Mouse (Mus musculus): ENCODE measurements around the gene Snx22. TPM values are rescaled to one million over a fixed set of nuclear protein-coding genes. Genes with fewer than 3 reads are reported as not detected.

The Snx22 gene
- polyA plus RNA-seq, 1 experiment from 2014 or later = 1.4 TPM

DNA sequence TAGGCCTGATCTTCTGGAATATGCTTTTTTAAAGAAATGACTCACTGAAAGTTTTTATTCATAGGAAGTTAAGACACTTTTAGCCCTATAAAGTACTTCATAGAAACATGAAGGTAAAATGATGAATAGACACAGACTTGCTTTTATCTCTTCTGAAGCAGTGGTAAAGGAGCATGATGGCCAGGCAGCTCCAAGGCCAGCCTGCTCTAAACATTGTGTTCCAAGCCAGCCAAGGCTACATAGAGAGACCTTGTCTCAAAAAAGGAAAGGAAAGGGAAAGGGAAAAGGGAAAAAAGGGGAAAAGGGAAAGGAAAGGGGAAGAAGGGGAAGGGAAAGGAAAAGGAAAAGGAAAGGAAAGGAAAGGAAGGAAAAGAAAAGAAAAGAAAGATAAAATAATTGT lies 48.9 kb downstream of the Snx22 start:
- H3K36me3 ChIP-seq (ENCODE audit: control insufficient read depth, insufficient read depth, low read length) = peaks cover 4% of the 10 kb centered on the region
- H3K4me3 ChIP-seq (ENCODE audit: low read depth, low read length) = no peak overlapping the region
- no peak overlapping the region for H3K4me2 ChIP-seq (replicated peaks; ENCODE audit: low read depth, low read length)
- H3K4me1 ChIP-seq (ENCODE audit: control insufficient read depth, insufficient read depth, low read length) = no peaks in the 10 kb centered on the region
- H3K9me3 ChIP-seq (ENCODE audit: control insufficient read depth, low read depth, low read length) = no peaks in the 10 kb centered on the region
- ATAC-seq (ENCODE audit: insufficient number of reproducible peaks, insufficient read depth, low FRiP score, low read depth) = no peak
- no peaks in the 10 kb centered on the region for H3K27me3 ChIP-seq (ENCODE audit: control insufficient read depth, insufficient read depth, low read length)
- no peak overlapping the region for H3K27ac ChIP-seq (ENCODE audit: low read length)
- no peak overlapping the region for H3K9ac ChIP-seq (replicated peaks; ENCODE audit: low read depth, low read length)

Other genes with a start within 250 kb of the Snx22 start
- gene Zfp609, start 242.2 kb downstream of the Snx22 start, polyA plus RNA-seq (2014; fragmentation: Nextera tagmentation; extraction: Ambion mirVana) = 8.7 and 9.1 TPM in 2 replicates
- 176 and 179 TPM in 2 replicates for gene Pclaf, start 179.5 kb downstream of the Snx22 start, polyA plus RNA-seq (2014; fragmentation: Nextera tagmentation; extraction: Ambion mirVana)
- gene Trip4, start 160.9 kb downstream of the Snx22 start, polyA plus RNA-seq (2014; fragmentation: Nextera tagmentation; extraction: Ambion mirVana) = 35.1 and 35.7 TPM in 2 replicates
- 23.4 and 25.3 TPM in 2 replicates for gene Csnk1g1, start 160.8 kb downstream of the Snx22 start, polyA plus RNA-seq (2014; fragmentation: Nextera tagmentation; extraction: Ambion mirVana)
- 658 and 678 TPM in 2 replicates for gene Ppib, start 9.5 kb downstream of the Snx22 start, polyA plus RNA-seq (2014; fragmentation: Nextera tagmentation; extraction: Ambion mirVana)
- 125 TPM in 2 replicates for gene Snx1, start 56.9 kb upstream of the Snx22 start, polyA plus RNA-seq (2014; fragmentation: Nextera tagmentation; extraction: Ambion mirVana)
- 150 and 158 TPM in 2 replicates for gene Ciao2a, start 56.9 kb upstream of the Snx22 start, polyA plus RNA-seq (2014; fragmentation: Nextera tagmentation; extraction: Ambion mirVana)
- 6.4 and 7.1 TPM in 2 replicates for gene Dapk2, start 88.5 kb upstream of the Snx22 start, polyA plus RNA-seq (2014; fragmentation: Nextera tagmentation; extraction: Ambion mirVana)